Mouse (Mus musculus) retina, postnatal 7 days (tissue): ENCODE measurements at regions not wholly inside any gene's neighbourhood (a gene's known extent, or its start where the extent isn't known, plus 50 kb on each side); places are given as distances from the start of the nearest gene placed in this dataset.
"Not testable (repeated sequence)": the region's sequence is repeated elsewhere in the genome, so short reads cannot be mapped to it uniquely, and the experiment has no call there.

ENCODE experiments used
- DNase-seq: peaks from one replicate; pipeline ENCODE4 v3.0.0-alpha.2; 2012; ENCODE audit warnings: low read depth, low spot score

DNA sequence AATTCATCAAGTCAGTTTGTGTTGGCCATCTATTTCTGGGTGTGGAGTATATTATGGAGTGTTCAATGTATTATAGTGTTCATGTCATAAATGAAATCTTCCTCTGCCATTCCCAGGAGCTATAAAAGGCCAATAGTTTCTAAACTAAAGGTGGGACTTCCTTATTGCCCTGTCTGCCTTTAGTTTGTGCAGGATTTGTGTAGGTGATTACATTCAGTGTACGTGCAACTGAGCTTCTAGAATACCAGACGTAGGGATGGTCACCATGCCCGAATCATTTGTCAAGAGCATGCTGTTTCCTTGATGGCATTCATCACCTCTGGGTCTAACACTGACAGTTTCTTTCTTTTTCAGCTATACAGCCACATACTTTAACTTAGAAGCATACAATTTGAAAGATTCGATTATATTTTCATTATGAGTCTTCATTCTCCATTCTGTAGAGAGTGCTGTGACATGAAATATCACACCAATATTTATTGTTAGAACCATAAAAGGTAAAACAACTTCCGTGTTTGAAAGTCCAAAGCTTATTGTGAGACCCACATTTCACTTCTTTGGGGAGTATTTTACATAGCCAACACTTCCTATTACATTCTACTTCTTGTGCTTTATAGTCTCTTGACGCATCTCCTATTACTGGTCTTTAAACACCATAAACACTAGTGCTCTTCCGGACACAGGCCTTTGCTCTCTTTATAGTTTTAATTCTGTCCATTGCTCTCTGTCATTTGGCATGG is 494.1 kb upstream of the Klf6 start:
- no peak for DNase-seq

DNA sequence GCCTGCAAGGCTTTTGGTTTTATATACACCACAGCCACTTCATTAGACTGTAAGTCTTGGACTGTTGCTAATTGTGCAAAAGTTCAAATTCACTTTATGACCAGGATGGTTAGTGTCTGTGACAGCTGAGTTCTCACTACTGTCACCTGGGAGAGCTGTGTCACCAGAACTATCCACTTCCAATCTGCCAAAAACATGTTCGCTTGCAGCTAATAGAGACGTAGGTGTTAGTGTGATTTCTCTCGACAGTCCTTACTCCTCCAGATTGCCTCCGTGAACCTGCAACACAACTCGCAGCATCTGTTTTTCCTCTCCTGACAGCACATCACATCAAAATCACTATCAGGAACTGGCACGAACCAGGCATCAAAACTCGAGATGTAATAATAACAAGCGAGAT is 491.3 kb upstream of the Klf6 start:
- DNase-seq: no peak

DNA sequence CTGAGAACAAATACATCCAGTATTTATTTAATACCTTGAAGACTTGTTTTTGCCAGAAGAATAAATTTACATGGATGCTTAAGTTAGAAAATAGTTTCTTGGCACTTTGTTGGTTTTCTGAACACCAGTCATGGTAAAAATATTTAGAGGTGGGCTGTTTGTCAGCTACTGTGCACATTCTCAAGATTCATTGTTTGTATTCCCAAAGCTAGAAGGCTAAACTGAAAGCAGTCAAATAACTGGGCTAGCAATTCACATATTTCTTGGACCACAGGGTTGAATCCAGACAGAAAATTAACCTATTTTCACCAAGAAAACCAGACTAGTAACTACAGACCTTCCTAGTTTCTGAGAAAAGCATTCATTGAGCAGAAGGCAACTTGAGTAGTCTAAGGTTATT is 488.1 kb upstream of the Klf6 start:
- DNase-seq: no peak

DNA sequence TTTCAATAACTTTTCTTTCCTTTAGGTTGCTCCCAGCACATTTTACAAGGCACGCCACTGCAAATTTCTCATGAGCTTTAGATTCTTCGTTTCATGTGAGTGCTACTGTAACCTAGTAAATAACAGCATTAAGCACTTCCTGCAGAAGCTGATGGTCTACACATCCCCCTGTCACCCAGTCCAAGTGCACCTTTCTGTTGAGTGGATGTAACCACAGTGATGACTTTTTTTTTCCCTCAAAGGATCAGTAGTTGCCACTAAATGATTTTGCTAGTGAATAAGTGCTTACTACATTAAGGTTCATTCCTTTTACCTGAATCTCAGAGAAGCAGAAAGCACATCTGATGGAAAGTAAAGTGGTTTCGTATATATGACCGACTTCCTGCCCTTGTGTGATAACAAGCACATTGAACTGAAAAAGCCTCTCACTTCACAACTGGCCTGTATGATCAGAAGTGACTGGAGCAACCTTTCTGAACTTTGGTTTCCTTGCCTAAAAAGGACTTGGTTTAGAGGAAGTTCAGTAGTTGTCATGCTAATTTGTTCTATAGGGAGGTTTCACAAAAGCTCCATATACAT is 453.0 kb upstream of the Klf6 start:
- no peak for DNase-seq

DNA sequence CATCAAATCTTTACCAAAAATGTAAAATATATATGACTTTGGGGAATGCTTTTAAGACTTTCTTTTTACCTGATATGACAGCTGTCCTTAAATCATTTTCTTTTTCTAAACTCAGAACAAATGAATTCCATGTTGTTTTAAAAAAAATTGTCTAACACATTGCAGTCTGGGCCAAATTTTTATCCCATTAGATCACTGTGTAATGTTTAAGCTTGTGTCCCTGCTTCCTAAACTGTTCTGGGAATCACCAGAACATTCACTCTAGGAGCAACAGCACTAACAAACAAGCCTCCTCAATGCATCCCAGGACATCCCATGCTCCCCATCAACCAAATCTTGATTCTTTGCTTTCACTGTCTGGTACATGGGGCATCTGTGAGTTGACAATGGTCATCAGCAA is 449.2 kb upstream of the Klf6 start:
- DNase-seq: no peak

DNA sequence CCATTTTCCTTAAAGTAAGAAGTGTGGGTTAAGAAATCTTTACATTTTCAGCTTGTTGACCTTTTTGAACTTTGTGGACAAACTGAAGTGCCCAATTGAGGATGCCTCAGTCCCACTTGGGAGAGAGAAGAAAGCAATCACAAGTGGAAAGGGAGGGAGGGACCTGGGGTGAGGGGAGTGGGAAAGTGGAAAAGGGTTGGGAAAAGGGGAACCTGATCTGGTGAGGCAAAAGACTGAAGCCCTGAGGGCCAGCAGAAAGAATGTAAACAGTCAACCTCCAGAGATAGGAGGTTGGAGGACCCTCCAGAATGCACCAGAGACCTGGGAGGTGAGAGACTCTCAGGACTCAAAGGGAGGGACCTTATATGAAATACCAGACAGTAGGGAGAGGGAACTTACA is 448.3 kb upstream of the Klf6 start:
- DNase-seq: not testable (repeated sequence)

DNA sequence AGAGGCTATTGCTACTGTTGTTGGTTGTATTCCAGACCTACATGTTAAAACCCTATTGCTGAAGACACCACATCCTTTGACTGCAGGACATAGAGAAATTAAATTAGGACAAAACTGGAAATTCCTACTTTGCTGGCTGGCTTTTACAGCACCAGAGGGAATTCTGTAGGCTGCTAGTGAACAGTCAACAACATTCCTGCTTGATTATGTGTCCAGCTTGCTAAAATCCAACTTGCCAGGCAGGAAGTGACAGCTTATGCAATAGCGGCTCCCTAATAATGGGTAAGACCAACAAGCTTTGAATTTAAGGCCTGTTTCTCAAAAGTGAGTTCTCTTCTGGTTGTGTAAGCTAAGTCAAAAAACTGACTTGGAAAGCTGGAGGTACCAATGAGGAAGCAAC is 437.2 kb upstream of the Klf6 start:
- no peak for DNase-seq

DNA sequence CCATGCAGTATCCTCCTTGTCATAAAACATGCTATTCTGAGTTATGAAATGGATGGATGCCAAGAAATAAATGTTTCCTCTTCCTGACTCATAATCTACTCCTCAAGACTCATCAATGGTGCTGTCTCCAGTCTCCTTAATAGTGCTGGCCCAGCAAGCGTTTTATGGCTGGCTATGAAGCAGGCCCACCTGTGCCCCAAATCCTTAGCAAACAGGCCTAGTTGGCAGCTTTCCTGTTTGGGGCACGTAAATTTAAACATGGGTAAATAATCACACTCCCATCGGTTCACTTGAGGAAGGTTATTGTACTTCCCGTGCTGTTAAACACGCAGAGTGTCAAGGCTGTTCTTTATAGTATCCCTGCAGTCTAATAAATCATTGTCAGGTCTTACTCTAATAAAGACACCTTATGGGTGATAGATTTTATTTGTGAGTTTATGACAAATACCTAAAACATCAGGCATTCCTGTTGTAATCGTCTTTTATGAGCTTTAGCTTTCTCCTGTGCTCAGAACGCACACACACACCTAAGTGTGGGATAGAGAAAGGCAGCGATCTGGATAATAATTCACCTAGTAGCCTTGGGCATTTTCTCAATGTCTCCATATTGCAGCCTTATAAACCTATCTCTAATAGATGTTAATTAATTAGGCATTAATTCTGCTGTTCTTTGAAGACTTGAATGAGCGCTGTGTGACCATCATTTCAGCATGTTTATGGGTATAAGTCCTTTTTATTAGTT is 435.6 kb upstream of the Klf6 start:
- no peak for DNase-seq

DNA sequence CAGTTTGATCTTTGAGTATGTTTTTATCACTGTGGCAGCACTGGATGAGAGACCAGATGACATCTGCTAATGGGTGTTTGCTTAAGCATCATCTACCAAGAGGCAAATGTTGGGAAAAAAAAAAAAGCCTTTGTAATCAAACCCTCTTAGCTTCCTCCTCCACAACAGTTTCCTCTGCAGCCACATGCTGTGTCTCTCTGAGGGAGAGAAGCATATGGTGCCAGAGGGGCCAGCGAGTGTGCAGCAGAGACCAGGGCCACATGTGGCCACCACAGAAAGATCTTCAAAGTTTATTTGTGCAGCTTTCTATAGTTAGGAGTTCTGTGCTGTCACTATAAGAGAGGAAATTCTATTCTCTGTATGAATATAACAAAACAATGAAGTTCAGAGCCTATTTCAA is 427.6 kb upstream of the Klf6 start:
- no peak for DNase-seq

DNA sequence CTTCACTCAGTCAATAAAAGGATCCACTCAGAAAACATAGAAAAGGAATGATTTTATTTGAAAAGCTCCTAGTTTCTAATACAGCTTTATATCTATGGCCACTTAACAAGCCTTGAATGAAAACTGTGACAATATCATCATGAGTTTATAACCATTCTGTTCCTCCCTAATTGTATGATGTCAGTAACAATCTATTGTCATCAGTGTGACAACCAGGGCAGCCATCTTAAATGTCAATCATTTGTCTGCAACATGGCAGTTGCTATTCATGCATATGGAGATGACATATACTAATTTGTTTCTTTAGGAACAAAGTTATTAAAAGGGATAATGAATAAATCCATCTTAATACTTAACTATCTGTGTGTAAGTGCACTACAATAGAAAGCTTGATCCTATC is 426.2 kb upstream of the Klf6 start:
- no peak for DNase-seq

DNA sequence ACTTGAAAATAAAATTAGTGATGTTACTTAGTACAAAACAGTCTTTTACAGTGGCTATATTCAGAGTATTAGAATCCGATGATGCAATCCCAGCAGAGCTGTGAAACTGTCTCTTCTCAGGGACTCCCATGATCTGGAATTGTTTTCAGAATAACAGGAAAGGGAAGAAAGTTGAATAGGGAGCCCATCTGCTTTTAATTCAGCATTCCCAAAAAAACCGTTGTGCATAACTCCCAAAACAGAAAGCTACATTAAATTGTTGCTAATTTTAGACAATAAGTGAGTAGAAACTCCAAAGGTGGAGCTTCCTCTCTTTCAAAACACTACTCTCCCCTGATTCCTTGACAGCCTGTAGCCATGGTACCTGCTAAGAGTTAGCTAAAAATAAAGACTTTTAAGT is 425.1 kb upstream of the Klf6 start:
- DNase-seq: no peak

DNA sequence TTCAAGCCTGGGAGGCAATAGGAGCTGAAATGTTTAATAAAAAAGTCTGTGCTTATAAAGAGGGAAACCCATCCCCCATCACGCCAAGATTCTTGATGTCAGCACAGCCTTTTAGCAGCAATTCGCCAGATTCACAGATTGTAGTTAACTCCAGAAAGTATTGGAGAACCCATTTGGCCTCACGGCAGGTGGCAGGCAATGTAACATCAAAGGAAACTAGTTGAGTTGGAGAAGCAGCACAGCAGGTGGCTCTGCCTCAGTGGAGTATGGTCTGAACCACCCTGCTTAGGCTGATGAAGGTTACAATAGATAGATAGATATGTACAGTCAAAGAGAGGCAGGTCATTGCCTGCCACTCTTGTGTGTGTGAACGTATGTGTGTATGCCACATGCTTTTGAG is 420.8 kb upstream of the Klf6 start:
- no peak for DNase-seq

DNA sequence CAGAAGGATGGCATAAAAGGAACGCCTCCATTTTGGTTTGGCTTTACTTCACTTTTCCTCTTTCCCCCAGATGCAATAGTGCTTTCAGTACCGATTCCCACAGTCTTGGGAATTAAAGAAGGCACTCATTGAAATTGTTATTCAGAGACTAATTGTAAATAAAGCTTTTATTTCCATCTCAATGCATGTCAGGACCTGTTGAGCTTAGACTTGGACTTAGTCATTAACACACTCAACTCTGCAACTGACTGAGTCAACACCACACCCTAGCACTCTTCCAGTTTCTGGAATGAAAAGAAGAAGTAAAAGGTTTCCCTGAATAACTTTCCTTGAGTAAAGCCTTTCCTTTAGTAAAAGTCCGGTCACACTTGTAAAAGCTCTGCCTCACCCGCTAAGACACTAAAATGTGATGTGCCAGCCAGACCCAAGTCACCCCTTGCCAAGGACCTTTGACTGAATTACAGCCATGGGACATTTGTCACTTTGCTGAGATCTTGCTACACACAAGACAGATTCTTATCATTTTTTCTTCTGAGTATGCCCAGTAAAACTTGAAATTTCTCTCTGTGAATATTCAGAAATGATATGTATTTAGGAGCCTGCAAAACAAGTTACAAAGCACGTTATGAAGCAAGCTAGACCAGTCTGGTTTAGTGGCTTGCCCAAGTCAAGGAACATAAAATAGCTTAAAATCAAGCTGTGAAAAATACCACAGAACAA is 416.4 kb upstream of the Klf6 start:
- no peak for DNase-seq

DNA sequence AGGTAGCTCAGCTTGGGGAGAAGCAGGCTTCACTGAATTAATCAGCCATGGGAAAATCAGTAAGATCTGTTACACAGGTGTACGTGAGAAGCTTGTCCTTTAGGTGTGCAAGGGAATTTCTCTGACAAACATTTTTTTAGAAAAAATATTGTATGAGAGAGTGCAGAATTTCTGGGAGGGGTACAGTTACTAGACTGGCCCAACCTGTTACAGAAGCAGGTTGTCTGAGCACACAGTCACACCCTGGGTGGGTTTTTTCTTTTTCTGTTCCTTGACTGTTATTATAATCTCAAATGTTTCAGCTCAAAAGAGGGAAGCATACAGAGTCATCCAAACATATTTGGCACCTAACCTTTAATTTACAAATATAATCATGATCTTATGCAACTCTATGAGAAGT is 412.7 kb upstream of the Klf6 start:
- DNase-seq: no peak

DNA sequence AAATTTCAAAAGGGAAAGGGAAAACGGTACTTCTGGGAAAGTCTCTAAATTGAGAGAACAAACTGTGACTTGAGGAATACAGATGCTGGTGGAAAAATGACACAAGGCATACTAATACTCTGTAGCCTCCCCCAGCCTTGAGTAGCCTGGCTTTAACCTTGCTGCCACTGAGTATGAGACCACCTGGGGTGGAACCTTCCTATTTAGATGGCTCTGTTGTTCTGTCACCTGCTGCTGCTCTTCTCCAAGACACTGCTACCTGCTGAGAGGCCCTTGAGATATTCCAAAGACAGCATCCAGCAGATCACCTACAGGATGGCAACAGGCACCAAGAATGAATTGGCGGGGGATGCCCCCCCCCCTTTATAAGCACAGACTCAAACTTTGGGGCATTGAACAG is 380.5 kb upstream of the Klf6 start:
- DNase-seq: no peak

DNA sequence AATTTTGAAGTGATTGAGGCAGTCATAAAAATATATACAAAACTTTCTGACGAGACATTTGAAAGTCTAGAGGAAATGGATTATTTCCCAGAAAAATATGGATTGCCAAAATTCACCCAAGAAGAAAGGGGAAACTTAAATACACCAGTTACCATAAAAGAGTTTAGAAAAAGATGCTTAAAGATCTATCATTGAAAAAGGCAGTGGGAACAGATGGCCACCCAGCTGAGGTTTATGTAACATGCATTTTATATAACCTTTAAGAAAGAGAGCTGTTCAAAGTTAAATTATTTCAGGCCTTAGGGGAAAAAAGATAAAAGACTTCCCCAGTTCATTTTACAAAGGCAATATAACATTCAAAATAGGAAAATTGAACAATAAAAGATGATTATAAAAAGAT is 369.0 kb upstream of the Klf6 start:
- no peak for DNase-seq

DNA sequence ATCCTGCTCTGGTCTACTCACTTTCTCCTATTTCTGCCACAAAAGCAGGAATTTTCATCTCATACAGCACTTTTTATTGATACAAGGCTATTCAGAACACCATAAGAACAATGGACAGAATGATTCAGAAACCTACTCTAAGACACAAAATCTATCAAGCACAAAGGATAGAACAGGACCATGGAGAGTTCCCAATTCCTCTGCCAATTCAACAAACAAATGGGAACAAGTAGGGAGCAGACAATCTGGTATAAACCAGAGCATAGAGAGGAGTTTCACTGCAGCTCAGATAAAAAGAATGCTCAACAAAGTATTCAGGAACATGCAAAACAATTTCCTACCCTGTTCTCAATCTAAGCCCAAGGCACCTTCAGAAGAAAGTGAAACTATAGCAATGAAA is 363.7 kb upstream of the Klf6 start:
- DNase-seq: no peak

DNA sequence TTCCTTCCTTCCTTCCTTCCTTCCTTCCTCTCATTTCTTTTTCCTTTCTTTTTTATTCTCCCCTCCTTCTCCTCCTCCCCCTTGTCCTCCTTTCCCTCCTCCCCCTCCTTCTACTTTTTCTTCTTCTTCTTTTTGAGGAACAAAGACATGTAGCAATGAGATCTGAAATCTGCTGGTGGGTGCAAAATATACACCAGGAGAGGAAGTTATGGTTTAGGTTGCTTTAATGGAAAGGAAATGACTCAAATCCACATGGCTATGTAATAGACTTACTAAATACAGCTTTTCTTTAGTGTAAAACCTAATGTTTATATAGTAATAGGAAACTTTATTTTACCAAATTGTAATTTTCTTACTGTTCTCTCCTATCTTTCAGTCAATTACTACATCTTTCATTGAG is 349.5 kb upstream of the Klf6 start:
- no peak for DNase-seq

DNA sequence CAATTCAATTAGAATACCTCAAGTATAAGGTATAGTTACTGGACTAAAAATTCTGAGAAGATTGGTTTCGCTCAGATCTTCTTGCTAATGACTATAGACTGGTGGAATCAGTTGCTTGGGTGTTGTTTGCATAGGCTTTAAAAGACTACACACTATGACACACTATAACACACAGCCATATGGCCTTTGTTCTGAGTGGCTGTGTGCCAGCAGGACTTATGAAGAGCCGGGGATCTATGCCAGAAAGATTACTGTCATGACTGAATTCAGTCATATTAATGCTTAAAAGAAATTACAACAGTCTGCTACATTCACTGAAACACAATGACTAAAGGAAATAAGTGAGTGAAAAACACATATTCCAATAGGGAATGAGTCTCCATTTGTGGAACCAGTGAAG is 345.7 kb upstream of the Klf6 start:
- DNase-seq: peak; percentile 8

DNA sequence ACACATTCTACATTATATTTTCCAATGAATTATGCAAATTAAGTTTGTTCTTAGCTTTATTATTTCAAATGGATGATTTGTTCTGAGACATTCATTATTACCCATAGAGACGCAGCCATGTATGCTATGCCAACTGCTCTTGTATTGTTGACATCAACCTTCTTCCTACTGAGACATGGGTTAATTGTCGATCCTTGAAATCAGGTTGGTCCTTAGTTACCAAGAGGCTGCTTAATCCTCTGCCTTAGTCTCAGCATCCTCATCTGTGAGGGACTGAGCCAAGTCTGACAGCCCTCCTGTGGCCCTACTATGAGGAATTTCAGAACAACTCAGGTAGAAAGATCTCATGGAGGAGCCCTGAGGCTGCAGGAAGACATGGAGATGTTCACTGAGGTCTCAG is 345.2 kb upstream of the Klf6 start:
- no peak for DNase-seq

DNA sequence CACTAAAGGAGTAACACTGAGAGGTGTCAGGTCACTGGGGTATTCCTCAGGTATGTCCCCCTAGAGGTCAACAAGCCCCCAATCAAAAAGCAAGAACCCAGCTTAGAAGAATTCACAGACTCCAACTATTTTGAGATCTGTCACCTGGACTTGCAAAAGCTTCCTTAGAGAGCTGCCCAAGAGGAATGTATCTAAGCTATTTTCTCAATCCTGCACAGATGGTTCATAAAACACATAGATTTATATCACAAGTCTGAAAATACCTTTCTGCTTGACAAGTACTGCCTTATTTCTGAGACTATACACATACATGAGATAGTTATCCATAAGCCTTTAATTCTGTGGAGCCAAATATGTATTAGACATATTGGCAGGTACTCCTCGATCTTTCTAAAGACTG is 342.1 kb upstream of the Klf6 start:
- no peak for DNase-seq

DNA sequence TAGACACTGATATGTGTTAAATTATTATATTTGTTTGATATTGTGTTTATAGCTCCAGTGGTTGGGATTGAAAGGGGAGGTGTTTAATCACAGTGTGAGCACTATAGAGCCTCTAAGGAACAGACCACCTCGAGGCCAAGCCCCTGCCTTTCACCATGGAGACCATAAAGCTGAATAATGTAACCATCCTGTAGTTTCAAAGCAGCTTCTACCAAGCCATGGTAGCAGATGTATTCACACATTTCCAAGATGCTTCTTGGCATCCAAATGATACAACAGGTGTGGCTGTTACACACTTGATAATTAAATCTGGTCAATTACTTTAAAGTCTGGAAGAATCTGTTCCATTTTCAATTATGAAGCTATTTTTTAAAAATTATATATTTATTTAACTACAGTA is 341.7 kb upstream of the Klf6 start:
- DNase-seq: no peak

DNA sequence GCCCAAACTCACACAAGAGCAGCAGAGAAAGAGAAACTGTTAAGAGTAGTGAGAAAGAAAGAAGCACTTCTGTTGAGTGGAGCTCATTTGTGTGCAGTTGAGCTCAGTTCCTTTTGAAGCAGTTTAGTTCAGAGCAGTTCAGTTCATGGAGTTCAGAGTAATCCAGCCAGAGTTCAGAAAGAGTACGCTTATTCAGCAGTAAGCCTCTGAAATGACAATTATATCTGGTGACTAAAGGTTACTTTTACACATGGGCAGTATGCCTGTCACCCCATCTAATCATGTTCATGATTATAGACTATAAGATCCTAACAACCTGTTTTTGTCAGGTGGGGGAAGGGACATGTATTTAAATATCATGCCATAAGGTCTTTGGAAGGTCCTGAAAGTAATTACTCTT is 333.9 kb upstream of the Klf6 start:
- DNase-seq: no peak
